Mouse (Mus musculus): ENCODE data around the gene Txlnb. TPM values are rescaled to one million over a fixed set of nuclear protein-coding genes. Genes with fewer than 3 reads are reported as not detected.

The Txlnb gene
- polyA plus RNA-seq, 2 experiments = 3.9 to 5.7 TPM

GRCm38 (mm10) chr10:17827391-17827790 is 31.4 kb downstream of the Txlnb start:
- Histone ChIP-seq H3K27me3 (ENCODE audit: control insufficient read depth, insufficient read depth, low read length) (no peaks in the 10 kb centered on the region), H3K9me3 (ENCODE audit: control insufficient read depth, low read length) (no peaks in the 10 kb centered on the region), H3K27ac (replicated peaks; ENCODE audit: low read depth, low read length) (no peak overlapping the region), H3K4me1 (ENCODE audit: control insufficient read depth, insufficient read depth, low read length) (no peaks in the 10 kb centered on the region), H3K4me3 (replicated peaks; ENCODE audit: low read length) (no peak overlapping the region; the same call in 1 of the 2 replicates), H3K36me3 (ENCODE audit: control insufficient read depth, insufficient read depth, low read length) (no peaks in the 10 kb centered on the region), H3K9ac (ENCODE audit: low read depth, low read length, severe bottlenecking) (peak overlapping the region; percentile 29; the same call in 1 of the 2 replicates), H3K4me2 (replicated peaks; ENCODE audit: low read depth, low read length, severe bottlenecking) (peak overlapping the region; percentile 42)
- no peak for TF ChIP-seq POLR2A (IDR thresholded peaks at IDR 0.05; ENCODE audit: borderline replicate concordance, extremely low read depth, insufficient read depth, insufficient read length)
- no peak for DNase-seq (ENCODE audit: low spot score)
- WGBS = 4% methylated on average over 12 of the region's 12 CpGs
- ATAC-seq (ENCODE audit: low FRiP score, low read depth) = no peak

GRCm38 (mm10) chr10:17829205-17829604 is 33.2 kb downstream of the Txlnb start:
- Histone ChIP-seq H3K4me1 (ENCODE audit: control insufficient read depth, insufficient read depth, low read length) (no peaks in the 10 kb centered on the region), H3K4me3 (replicated peaks; ENCODE audit: low read length) (no peak overlapping the region), H3K9ac (ENCODE audit: low read depth, low read length, severe bottlenecking) (no peak overlapping the region), H3K27me3 (ENCODE audit: control insufficient read depth, insufficient read depth, low read length) (no peaks in the 10 kb centered on the region), H3K36me3 (ENCODE audit: control insufficient read depth, insufficient read depth, low read length) (no peaks in the 10 kb centered on the region), H3K27ac (replicated peaks; ENCODE audit: low read depth, low read length) (no peak overlapping the region), H3K4me2 (replicated peaks; ENCODE audit: low read depth, low read length, severe bottlenecking) (no peak overlapping the region), H3K9me3 (ENCODE audit: control insufficient read depth, low read length) (no peaks in the 10 kb centered on the region)
- DNase-seq (ENCODE audit: low spot score) (no peak), ATAC-seq (ENCODE audit: low FRiP score, low read depth) (no peak)
- 76% methylated on average over 4 of the region's 4 CpGs for WGBS
- no peak for TF ChIP-seq POLR2A (IDR thresholded peaks at IDR 0.05; ENCODE audit: borderline replicate concordance, extremely low read depth, insufficient read depth, insufficient read length)

- DNase-seq (ENCODE audit: low spot score) (no peak), ATAC-seq (ENCODE audit: low FRiP score, low read depth) (no peak)
- 63% methylated on average over 3 of the region's 3 CpGs for WGBS
- H3K9ac ChIP-seq (ENCODE audit: low read depth, low read length, severe bottlenecking) = no peak overlapping the region
- no peak overlapping the region for H3K4me2 ChIP-seq (replicated peaks; ENCODE audit: low read depth, low read length, severe bottlenecking)
- H3K9me3 ChIP-seq (ENCODE audit: control insufficient read depth, low read length) = no peaks in the 10 kb centered on the region
- no peak overlapping the region for H3K4me3 ChIP-seq (replicated peaks; ENCODE audit: low read length)
- no peak overlapping the region for H3K27ac ChIP-seq (replicated peaks; ENCODE audit: low read depth, low read length)
- H3K36me3 ChIP-seq (ENCODE audit: control insufficient read depth, insufficient read depth, low read length) = no peaks in the 10 kb centered on the region
- no peak for TF ChIP-seq POLR2A (IDR thresholded peaks at IDR 0.05; ENCODE audit: borderline replicate concordance, extremely low read depth, insufficient read depth, insufficient read length)
- no peaks in the 10 kb centered on the region for H3K27me3 ChIP-seq (ENCODE audit: control insufficient read depth, insufficient read depth, low read length)
- H3K4me1 ChIP-seq (ENCODE audit: control insufficient read depth, insufficient read depth, low read length) = no peaks in the 10 kb centered on the region
Measured at GRCm38 (mm10) chr10:17831041-17831440, 35.0 kb downstream of the Txlnb start.

- DNase-seq (ENCODE audit: low spot score) (no peak), ATAC-seq (ENCODE audit: low FRiP score, low read depth) (no peak)
- no peaks in the 10 kb centered on the region for H3K4me1 ChIP-seq (ENCODE audit: control insufficient read depth, insufficient read depth, low read length)
- WGBS = 82% methylated on average over 6 of the region's 6 CpGs
- no peaks in the 10 kb centered on the region for H3K36me3 ChIP-seq (ENCODE audit: control insufficient read depth, insufficient read depth, low read length)
- no peak for TF ChIP-seq POLR2A (IDR thresholded peaks at IDR 0.05; ENCODE audit: borderline replicate concordance, extremely low read depth, insufficient read depth, insufficient read length)
- H3K27ac ChIP-seq (replicated peaks; ENCODE audit: low read depth, low read length) = no peak overlapping the region
- H3K27me3 ChIP-seq (ENCODE audit: control insufficient read depth, insufficient read depth, low read length) = no peaks in the 10 kb centered on the region
- no peak overlapping the region for H3K9ac ChIP-seq (ENCODE audit: low read depth, low read length, severe bottlenecking)
- no peak overlapping the region for H3K4me3 ChIP-seq (replicated peaks; ENCODE audit: low read length)
- no peak overlapping the region for H3K4me2 ChIP-seq (replicated peaks; ENCODE audit: low read depth, low read length, severe bottlenecking)
- no peaks in the 10 kb centered on the region for H3K9me3 ChIP-seq (ENCODE audit: control insufficient read depth, low read length)
Measured at GRCm38 (mm10) chr10:17835031-17835430, 39.0 kb downstream of the Txlnb start.

DNA sequence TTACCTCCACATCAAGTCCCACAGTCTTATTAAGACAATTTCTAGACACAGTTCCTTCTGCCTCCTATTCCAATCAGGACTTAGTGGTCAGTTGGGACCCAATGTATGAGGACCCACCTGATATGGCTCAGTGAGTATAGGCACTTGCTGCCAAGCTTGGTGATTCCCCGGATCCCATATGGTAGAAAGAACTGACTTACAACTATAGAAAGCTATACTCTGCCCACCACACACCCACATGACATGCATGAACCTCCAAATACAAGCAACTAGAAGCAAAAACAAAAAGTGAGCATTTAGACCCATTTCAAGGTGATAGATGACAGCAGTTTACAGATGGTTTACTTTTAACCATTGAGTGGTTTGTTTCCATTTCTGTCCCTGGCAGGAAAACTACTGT is 40.2 kb downstream of the Txlnb start:
- Histone ChIP-seq H3K36me3 (ENCODE audit: control insufficient read depth, insufficient read depth, low read length) (no peaks in the 10 kb centered on the region), H3K27me3 (ENCODE audit: control insufficient read depth, insufficient read depth, low read length) (no peaks in the 10 kb centered on the region), H3K9me3 (ENCODE audit: control insufficient read depth, low read length) (no peaks in the 10 kb centered on the region), H3K4me1 (ENCODE audit: control insufficient read depth, insufficient read depth, low read length) (no peaks in the 10 kb centered on the region), H3K9ac (ENCODE audit: low read depth, low read length, severe bottlenecking) (no peak overlapping the region), H3K4me3 (replicated peaks; ENCODE audit: low read length) (no peak overlapping the region), H3K27ac (replicated peaks; ENCODE audit: low read depth, low read length) (no peak overlapping the region), H3K4me2 (replicated peaks; ENCODE audit: low read depth, low read length, severe bottlenecking) (no peak overlapping the region)
- DNase-seq (ENCODE audit: low spot score) (no peak), ATAC-seq (ENCODE audit: low FRiP score, low read depth) (no peak)
- TF ChIP-seq POLR2A (IDR thresholded peaks at IDR 0.05; ENCODE audit: borderline replicate concordance, extremely low read depth, insufficient read depth, insufficient read length) = no peak
- WGBS = 92% methylated on average over 1 of the region's 1 CpGs

DNA sequence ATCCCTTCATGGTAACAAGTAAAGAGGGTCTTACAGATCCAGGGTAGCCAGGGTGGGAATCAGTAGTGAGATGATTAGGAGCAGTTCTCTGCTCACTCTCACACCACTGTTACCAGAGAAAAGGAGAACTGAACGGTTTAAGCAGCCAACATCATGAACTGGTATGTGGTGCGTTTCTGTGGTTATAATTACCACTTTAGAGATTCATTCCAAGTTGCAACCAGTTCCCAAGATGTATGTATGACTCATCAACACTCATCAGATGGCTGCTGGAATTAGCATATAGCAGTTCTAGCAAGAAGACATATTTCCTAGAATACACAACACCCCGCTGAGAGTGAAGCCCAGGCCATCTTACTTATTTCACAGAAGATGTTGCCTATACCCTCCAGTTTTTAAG is 46.0 kb downstream of the Txlnb start:
- H3K4me1 ChIP-seq (ENCODE audit: control insufficient read depth, insufficient read depth, low read length) = peaks cover 8% of the 10 kb centered on the region; the same call in 1 of the 2 replicates
- ATAC-seq (ENCODE audit: low FRiP score, low read depth) (no peak), DNase-seq (ENCODE audit: low spot score) (no peak)
- no peaks in the 10 kb centered on the region for H3K27me3 ChIP-seq (ENCODE audit: control insufficient read depth, insufficient read depth, low read length)
- no peak overlapping the region for H3K4me3 ChIP-seq (replicated peaks; ENCODE audit: low read length)
- no peak overlapping the region for H3K27ac ChIP-seq (replicated peaks; ENCODE audit: low read depth, low read length)
- TF ChIP-seq POLR2A (IDR thresholded peaks at IDR 0.05; ENCODE audit: borderline replicate concordance, extremely low read depth, insufficient read depth, insufficient read length) = no peak
- no peak overlapping the region for H3K4me2 ChIP-seq (replicated peaks; ENCODE audit: low read depth, low read length, severe bottlenecking)
- H3K9ac ChIP-seq (ENCODE audit: low read depth, low read length, severe bottlenecking) = no peak overlapping the region
- 85% methylated on average over 3 of the region's 3 CpGs for WGBS
- H3K9me3 ChIP-seq (ENCODE audit: control insufficient read depth, low read length) = 0 out of 2 replicates have a peak, but pooled peaks cover 2% of the 10 kb centered on the region
- no peaks in the 10 kb centered on the region for H3K36me3 ChIP-seq (ENCODE audit: control insufficient read depth, insufficient read depth, low read length)
